Mouse (Mus musculus) liver, embryonic 14.5 days (tissue): ENCODE measurements around the gene F11r.

Source experiments
- CTCF ChIP-seq: IDR thresholded peaks from 2 replicates; pipeline ENCODE4 v1.5.1; 2016; ENCODE audit warnings: antibody characterized with exemption, low read depth, control low read depth
- EP300 ChIP-seq: IDR thresholded peaks from 2 replicates; pipeline ENCODE4 v1.6.1; 2016; ENCODE audit warnings: antibody characterized with exemption, low read depth

- TF ChIP-seq CTCF, result no peak
- no peak for TF ChIP-seq EP300
These were observed 62.5 kb downstream of the F11r start for GRCm38 (mm10) chr1:171499856-171500255.
